23 mouse cellular contexts compared by ENCODE assay signal in genomic region chr13:48330619-48331018, GRCm38 (mm10).
"Had no signal": no experiment of that assay in that cellular context is flagged by ENCODE, and none has a peak within 500 bp of the region (broad histone marks: within the 10 kb centered on the region; RNA-seq: fewer than 3 reads in every experiment).

No protein-coding gene starts in this region.

- H3K9me3 ChIP-seq: limb, embryonic 10.5 days; limb, embryonic 13.5 days; liver, embryonic 12.5 days; liver, embryonic 15.5 days; lung, embryonic 15.5 days; midbrain, embryonic 10.5 days; midbrain, embryonic 13.5 days; neural tube, embryonic 13.5 days; stomach, embryonic 15.5 days had no signal

- ATAC-seq: liver, embryonic 12.5 days; midbrain, embryonic 13.5 days; midbrain, embryonic 16.5 days had no signal

- H3K4me1 ChIP-seq: limb, embryonic 10.5 days; liver, embryonic 12.5 days; liver, embryonic 15.5 days; lung, embryonic 15.5 days; megakaryocyte, embryonic 14.5 days; midbrain, embryonic 10.5 days; midbrain, embryonic 13.5 days; neural tube, embryonic 13.5 days; stomach, embryonic 15.5 days had no signal

- DNase-seq: kidney, postnatal 25 days; layer of hippocampus, adult 9-11 months; liver; lung, adult 18-20 months; lung, postnatal 10 days; lung, postnatal 36 days; retina, postnatal 1 day; right cerebral cortex, postnatal 25 days; spleen, adult 18-20 months; thymus, postnatal 25 days had no signal

- H3K4me2 ChIP-seq: limb, embryonic 13.5 days; liver, embryonic 12.5 days; liver, embryonic 15.5 days; lung, embryonic 15.5 days; midbrain, embryonic 13.5 days; neural tube, embryonic 13.5 days; stomach, embryonic 15.5 days had no signal

- H3K27me3 ChIP-seq: limb, embryonic 13.5 days; liver, embryonic 12.5 days; liver, embryonic 15.5 days; lung, embryonic 15.5 days; megakaryocyte, embryonic 14.5 days; midbrain, embryonic 13.5 days; neural tube, embryonic 13.5 days; stomach, embryonic 15.5 days had no signal

- H3K9ac ChIP-seq: limb, embryonic 13.5 days; liver, embryonic 12.5 days; liver, embryonic 15.5 days; lung, embryonic 15.5 days; midbrain, embryonic 13.5 days; neural tube, embryonic 13.5 days; stomach, embryonic 15.5 days had no signal

- H3K27ac ChIP-seq: layer of hippocampus, adult 2 months; limb, embryonic 10.5 days; limb, embryonic 13.5 days; liver, embryonic 12.5 days; liver, embryonic 15.5 days; lung, embryonic 15.5 days; midbrain, embryonic 10.5 days; midbrain, embryonic 13.5 days; neural tube, embryonic 13.5 days; stomach, embryonic 15.5 days had no signal

- H3K4me3 ChIP-seq: layer of hippocampus, adult 2 months; limb, embryonic 10.5 days; limb, embryonic 13.5 days; liver, embryonic 12.5 days; liver, embryonic 15.5 days; lung, embryonic 15.5 days; megakaryocyte, embryonic 14.5 days; midbrain, embryonic 10.5 days; midbrain, embryonic 13.5 days; myocyte; neural tube, embryonic 13.5 days; stomach, embryonic 15.5 days had no signal

- H3K36me3 ChIP-seq: limb, embryonic 10.5 days; limb, embryonic 13.5 days; liver, embryonic 12.5 days; liver, embryonic 15.5 days; lung, embryonic 15.5 days; midbrain, embryonic 10.5 days; midbrain, embryonic 13.5 days; neural tube, embryonic 13.5 days; stomach, embryonic 15.5 days had no signal
